Mouse (Mus musculus): ENCODE measurements at regions not wholly inside any gene's neighbourhood (a gene's known extent, or its start where the extent isn't known, plus 50 kb on each side); places are given as distances from the start of the nearest gene placed in this dataset.

DNA sequence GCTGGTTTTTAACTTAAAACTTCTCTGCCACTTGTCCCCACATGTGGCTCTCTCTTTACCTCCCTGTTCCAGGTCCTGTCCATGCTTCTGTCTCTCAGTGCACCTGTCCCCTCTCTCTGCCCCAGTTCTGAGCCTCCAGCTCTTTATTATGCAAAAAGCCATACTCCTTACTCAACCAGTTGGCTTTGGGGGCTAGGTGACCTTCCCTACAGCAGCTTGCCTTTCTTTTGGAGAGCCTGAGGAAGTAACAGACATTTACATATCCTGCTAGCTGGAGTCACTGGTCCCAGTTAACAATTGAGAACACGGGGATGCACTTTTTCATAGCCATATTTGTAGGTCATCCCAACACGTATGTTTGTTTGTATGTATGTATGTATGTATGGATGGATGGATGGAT lies 130.8 kb downstream of the Bmp7 start:
- TF ChIP-seq CTCF (IDR thresholded peaks at IDR 0.05; ENCODE audit: borderline replicate concordance, insufficient read depth, low read length) (no peak), POLR2A (IDR thresholded peaks at IDR 0.05; ENCODE audit: low read depth, low read length) (no peak)
